Mouse (Mus musculus) right cerebral cortex, postnatal 14 days (tissue): Measurements from ENCODE around the gene Tekt3.
A peak's percentile ranks its signal among the peaks of the same experiment; 100 is the strongest.

Source experiments
- DNase-seq: peaks from one replicate; pipeline ENCODE4 v3.0.0; 2022

Gene Tekt3

GRCm38 (mm10) chr11:63127513-63127912, 66.1 kb downstream of the Tekt3 start:
- no peak for DNase-seq

- DNase-seq = no peak
Measured at GRCm38 (mm10) chr11:63128784-63129183, 67.3 kb downstream of the Tekt3 start, which contains the start of gene Pmp22. Gene Pmp22, plus strand, starts transcription at chr11:63128982.

DNA sequence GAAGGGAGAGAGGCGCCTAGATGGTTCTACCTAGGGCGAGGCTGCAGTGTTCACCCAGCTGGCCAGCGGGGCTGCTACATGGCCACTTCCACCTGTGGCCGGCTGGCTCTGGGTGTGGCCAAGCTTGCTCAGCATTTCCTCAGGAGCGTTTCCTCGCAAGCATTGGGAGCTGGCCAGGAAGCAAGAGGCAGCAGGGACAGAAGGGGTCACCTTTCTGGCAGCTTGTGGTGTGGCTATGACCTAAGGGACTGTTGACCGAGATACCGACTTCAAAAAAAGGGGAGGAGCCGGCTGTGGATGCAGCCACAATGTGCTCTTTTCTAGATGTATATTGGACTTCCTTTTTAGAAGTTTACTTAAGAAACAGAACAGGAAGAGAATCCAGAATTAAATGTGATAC, 67.9 kb downstream of the Tekt3 start:
- DNase-seq = no peak

- no peak for DNase-seq
Measured at GRCm38 (mm10) chr11:63129840-63130239, 68.4 kb downstream of the Tekt3 start.

DNA sequence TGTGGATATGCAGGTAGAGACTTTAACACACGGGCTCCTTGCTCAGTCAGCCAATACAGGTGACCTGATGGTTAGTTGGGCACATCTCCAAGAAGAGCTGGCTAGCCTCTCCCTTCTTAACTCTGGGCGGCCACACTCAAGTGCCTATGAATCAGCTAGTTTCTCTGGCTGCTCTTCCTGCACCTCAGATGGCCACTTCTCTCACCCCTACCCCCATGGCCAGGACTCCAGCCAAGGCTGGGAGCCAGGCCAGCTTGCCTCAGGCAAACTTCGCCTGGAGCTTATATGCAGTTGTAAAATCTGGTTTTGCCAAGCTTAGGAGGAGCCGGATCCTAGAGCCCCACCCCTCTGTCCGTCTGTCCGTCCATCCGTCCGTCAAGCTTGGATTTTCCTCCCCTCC, 69.0 kb downstream of the Tekt3 start:
- DNase-seq = no peak

DNA sequence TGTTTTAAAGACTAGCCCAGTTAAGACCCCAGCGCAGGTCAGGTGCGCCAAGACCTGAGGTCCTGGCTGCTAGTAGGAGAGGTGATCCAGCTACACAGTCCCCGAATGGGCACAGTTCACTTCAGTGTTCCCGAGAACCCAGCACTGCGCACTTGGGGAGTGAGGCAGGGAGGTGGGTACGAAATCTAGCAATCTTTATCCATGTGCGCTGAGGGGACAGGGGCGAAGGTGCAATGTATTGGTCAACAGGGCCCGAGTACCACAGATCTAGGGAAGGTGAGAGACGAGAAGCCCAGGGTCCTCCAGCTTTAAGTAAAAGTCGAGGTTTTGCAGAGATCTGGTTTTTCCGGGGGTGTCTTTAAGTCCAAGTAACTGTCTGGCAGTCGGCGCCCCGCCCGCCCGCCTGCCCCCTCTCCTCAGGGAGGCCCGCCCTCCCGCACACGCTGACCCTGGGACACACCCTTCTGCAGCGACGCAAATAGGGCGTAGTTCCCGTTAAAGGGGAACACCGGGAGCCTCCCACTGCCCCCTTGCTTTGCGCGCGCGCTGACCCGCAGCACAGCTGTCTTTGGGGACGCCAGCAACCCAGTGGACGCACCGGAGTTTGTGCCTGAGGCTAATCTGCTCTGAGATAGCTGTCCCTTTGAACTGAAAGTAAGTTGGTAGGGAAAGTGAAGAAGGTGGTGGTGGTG, 69.7 kb downstream of the Tekt3 start:
- no peak for DNase-seq

GRCm38 (mm10) chr11:63131693-63132040, 70.2 kb downstream of the Tekt3 start:
- no peak for DNase-seq

- no peak for DNase-seq
Measured at GRCm38 (mm10) chr11:63132151-63132500, 70.7 kb downstream of the Tekt3 start.

DNA sequence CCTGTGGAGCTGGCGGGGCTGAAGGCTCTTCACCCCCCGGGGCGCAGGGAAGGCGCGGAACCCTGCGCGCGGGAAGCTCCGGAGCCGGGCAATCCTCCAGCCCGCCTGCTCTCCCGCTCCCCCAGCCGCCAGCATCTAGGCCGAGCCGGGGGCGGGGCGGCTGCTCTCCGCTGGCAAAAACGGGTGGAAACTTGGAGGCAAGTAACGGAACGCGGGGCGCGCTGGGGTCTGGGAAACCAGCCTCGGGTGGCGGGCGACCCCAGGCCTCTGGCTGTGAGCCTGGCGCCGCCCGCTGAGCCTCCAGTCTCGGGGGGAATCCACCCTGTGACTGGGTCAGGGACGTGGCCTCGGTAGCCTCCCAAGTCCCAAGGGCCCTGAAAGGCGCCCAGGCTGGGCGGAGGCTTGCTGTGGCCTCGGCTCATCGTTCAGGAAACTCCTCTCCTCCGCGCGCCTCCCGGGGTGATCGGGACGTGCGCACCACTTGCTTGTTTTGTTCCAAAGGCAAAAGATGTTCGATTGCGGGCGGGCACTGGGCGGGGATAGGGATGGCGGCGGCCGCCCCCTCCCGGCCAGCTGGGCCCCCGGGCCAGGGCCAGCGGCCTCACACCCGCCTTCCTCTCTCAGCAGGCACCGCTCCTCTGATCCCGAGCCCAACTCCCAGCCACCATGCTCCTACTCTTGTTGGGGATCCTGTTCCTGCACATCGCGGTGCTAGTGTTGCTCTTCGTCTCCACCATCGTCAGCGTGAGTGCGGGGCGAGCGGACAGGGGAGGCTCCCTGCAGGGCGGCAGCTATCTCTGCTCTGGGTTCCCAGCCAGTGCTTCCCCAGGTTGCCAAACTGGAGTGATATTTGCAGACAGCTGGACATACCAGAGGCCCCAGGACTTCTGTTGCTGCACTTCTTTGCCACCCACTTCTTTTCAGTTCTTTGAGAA, 71.3 kb downstream of the Tekt3 start:
- DNase-seq = peak; percentile 69

- no peak for DNase-seq
Measured at GRCm38 (mm10) chr11:63134021-63134420, 72.6 kb downstream of the Tekt3 start.

GRCm38 (mm10) chr11:63134742-63135482, 73.5 kb downstream of the Tekt3 start:
- DNase-seq = no peak

DNA sequence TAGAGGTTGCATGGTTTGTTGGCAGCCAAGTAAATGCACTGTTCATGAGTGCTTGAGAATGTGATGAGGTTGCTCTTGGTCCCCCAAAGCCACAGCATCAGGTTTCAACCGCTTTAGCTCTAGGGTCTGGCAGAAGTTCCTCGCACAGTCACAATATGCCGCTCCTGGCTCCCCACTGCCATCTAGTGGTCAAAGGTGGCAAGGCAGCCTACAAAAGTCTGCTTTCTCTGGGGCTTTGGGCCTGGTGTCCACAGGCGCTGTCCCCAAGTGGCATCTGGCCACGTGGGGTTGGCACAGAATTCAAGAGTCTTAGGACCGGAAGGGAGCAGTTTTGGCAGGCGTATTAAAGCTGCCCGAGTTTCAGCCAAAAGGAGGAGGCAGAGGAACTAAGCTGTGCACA, 74.2 kb downstream of the Tekt3 start:
- peak; percentile 92 for DNase-seq

GRCm38 (mm10) chr11:63136205-63136604, 74.8 kb downstream of the Tekt3 start:
- DNase-seq = no peak

- no peak for DNase-seq
Measured at GRCm38 (mm10) chr11:63136836-63137416, 75.5 kb downstream of the Tekt3 start.

GRCm38 (mm10) chr11:63138739-63139138, 77.3 kb downstream of the Tekt3 start:
- DNase-seq = no peak

GRCm38 (mm10) chr11:63142311-63142710, 80.9 kb downstream of the Tekt3 start:
- no peak for DNase-seq

GRCm38 (mm10) chr11:63142816-63143215, 81.4 kb downstream of the Tekt3 start:
- DNase-seq = no peak

DNA sequence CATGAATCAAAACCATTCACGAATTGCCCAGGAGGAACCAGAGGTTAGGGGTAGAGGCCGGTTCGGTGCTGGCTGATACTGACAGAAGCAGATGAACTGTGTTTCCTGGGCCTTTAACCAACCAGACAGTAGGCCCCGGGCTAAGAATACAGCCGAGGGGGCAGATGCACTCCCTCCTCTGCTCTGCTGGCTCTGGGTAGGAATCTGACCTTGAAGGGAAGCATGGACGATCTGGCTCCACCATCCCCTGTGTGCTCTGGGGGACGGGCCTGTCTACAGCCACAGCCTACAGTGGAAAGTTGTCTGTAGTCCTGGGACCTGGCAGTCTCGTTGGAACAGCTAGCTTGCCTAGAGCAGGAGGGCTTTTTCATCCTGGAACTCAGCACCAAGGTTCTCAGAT, 82.0 kb downstream of the Tekt3 start:
- DNase-seq = no peak
